Mouse (Mus musculus) MEL (cell line): Measurements from ENCODE around the gene Kcnmb1. TPM values are rescaled to one million over a fixed set of nuclear protein-coding genes. Genes with fewer than 3 reads are reported as not detected.
A peak's percentile ranks its signal among the peaks of the same experiment; 100 is the strongest.

ENCODE experiments used
- DNase-seq: peaks from one replicate; pipeline ENCODE4 v3.0.0; 2011; ENCODE audit warnings: low read depth, low spot score
- H3K27ac ChIP-seq: 2 replicates; pipeline ENCODE4 v1.5.1; 2012; ENCODE audit warnings: low read depth, mild to moderate bottlenecking, control low read depth, low read length, moderate library complexity; ENCODE audit not compliant: control insufficient read depth
- H3K27me3 ChIP-seq, 2 experiments: fragments of 150-350 bp in 1 of 2; sonication (generic) in 1 of 2; 2 replicates each; pipeline ENCODE4 v1.6.1; 2012; ENCODE audit warnings: low read length in 2 of 2, mild to moderate bottlenecking in 2 of 2, improper control_type of control experiment in 1 of 2, moderate library complexity in 1 of 2; ENCODE audit not compliant: insufficient read depth in 2 of 2, control insufficient read depth in 1 of 2
- H3K36me3 ChIP-seq, 2 experiments: 2 replicates each; pipeline ENCODE4 v1.6.1; 2012 to 2014; ENCODE audit warnings: low read length in 2 of 2, improper control_type of control experiment in 1 of 2, inconsistent platforms in 1 of 2, mild to moderate bottlenecking in 1 of 2; ENCODE audit not compliant: insufficient read depth in 2 of 2, control insufficient read depth in 1 of 2
- H3K4me1 ChIP-seq, 2 experiments: fragments of 150-350 bp in 1 of 2; sonication (generic) in 1 of 2; 2 replicates each; pipeline ENCODE4 v1.6.1; 2012; ENCODE audit warnings: low read length in 2 of 2, improper control_type of control experiment in 1 of 2, mild to moderate bottlenecking in 1 of 2; ENCODE audit not compliant: insufficient read depth in 2 of 2, control insufficient read depth in 1 of 2
- H3K4me3 ChIP-seq, 2 experiments: fragments of 150-350 bp in 1 of 2; sonication (generic) in 1 of 2; 2 replicates each; pipeline ENCODE4 v1.5.1; 2012; ENCODE audit warnings: low read depth in 2 of 2, low read length in 2 of 2, mild to moderate bottlenecking in 2 of 2, moderate library complexity in 2 of 2, control low read depth in 1 of 2, improper control_type of control experiment in 1 of 2; ENCODE audit not compliant: control insufficient read depth in 1 of 2, insufficient read depth in 1 of 2
- H3K79me2 ChIP-seq: 2 replicates; pipeline ENCODE4 v1.6.1; 2012; ENCODE audit warnings: mild to moderate bottlenecking, low read length, moderate library complexity; ENCODE audit not compliant: control insufficient read depth, poor library complexity, insufficient read depth
- H3K9ac ChIP-seq: 2 replicates; pipeline ENCODE4 v1.6.1; 2012; ENCODE audit warnings: low read depth, mild to moderate bottlenecking, control low read depth, low read length, moderate library complexity; ENCODE audit not compliant: control insufficient read depth, poor library complexity, severe bottlenecking
- H3K9me3 ChIP-seq: fragments of 150-350 bp; sonication (generic); replicated peaks from 2 replicates; pipeline ENCODE4 v1.6.1; 2012; ENCODE audit warnings: mild to moderate bottlenecking, low read length, improper control_type of control experiment, moderate library complexity; ENCODE audit not compliant: insufficient read depth
- BHLHE40 ChIP-seq: IDR thresholded peaks from 2 replicates; pipeline ENCODE4 v1.6.1; 2012; ENCODE audit warnings: low read depth, mild to moderate bottlenecking, inconsistent platforms, low read length, improper control_type of control experiment, borderline replicate concordance
- CTCF ChIP-seq, 3 experiments: IDR thresholded peaks in 2 of 3; conservative IDR thresholded peaks in 1 of 3; 2 replicates each; pipeline ENCODE4 v1.5.1; 2011 to 2012; ENCODE audit warnings: low read length in 3 of 3, low read depth in 2 of 3, mild to moderate bottlenecking in 2 of 3, improper control_type of control experiment in 1 of 3, inconsistent platforms in 1 of 3, mixed read lengths in 1 of 3, moderate library complexity in 1 of 3; ENCODE audit not compliant: control insufficient read depth in 1 of 3, insufficient read depth in 1 of 3, poor library complexity in 1 of 3, severe bottlenecking in 1 of 3
- E2F4 ChIP-seq: IDR thresholded peaks from 2 replicates; pipeline ENCODE4 v1.6.1; 2011; ENCODE audit warnings: low read depth, low read length, improper control_type of control experiment, borderline replicate concordance
- EP300 ChIP-seq, 2 experiments: IDR thresholded peaks; 2 replicates each; pipeline ENCODE4 v1.6.1; 2011; ENCODE audit warnings: improper control_type of control experiment in 2 of 2, low read length in 2 of 2, low read depth in 1 of 2, mild to moderate bottlenecking in 1 of 2
- ETS1 ChIP-seq: IDR thresholded peaks from 2 replicates; pipeline ENCODE4 v1.6.1; 2012; ENCODE audit warnings: low read depth, mild to moderate bottlenecking, inconsistent platforms, low read length, improper control_type of control experiment, moderate library complexity
- GATA1 ChIP-seq: IDR thresholded peaks from 2 replicates; pipeline ENCODE4 v1.6.1; 2011; ENCODE audit warnings: low read depth, low read length, improper control_type of control experiment
- JUND ChIP-seq: IDR thresholded peaks from 2 replicates; pipeline ENCODE4 v1.6.1; 2011; ENCODE audit warnings: low read depth, mild to moderate bottlenecking, improper control_type of control experiment, low read length
- MAFK ChIP-seq: IDR thresholded peaks from 2 replicates; pipeline ENCODE4 v1.6.1; 2011; ENCODE audit warnings: low read depth, mild to moderate bottlenecking, low read length, improper control_type of control experiment, borderline replicate concordance
- MAX ChIP-seq: IDR thresholded peaks from 2 replicates; pipeline ENCODE4 v1.6.1; 2011; ENCODE audit warnings: low read length, improper control_type of control experiment
- MAZ ChIP-seq: IDR thresholded peaks from 2 replicates; pipeline ENCODE4 v1.6.1; 2012; ENCODE audit warnings: low read depth, mild to moderate bottlenecking, inconsistent platforms, low read length, improper control_type of control experiment
- MEF2A ChIP-seq: IDR thresholded peaks from 2 replicates; pipeline ENCODE4 v1.6.1; 2014; ENCODE audit warnings: low read depth, mild to moderate bottlenecking, inconsistent platforms, low read length, improper control_type of control experiment; ENCODE audit not compliant: poor library complexity, insufficient replicate concordance, severe bottlenecking; ENCODE audit errors: extremely low read depth
- MXI1 ChIP-seq: IDR thresholded peaks from 2 replicates; pipeline ENCODE4 v1.6.1; 2011; ENCODE audit warnings: mild to moderate bottlenecking, low read depth, low read length, improper control_type of control experiment
- NELFE ChIP-seq: IDR thresholded peaks from 2 replicates; pipeline ENCODE4 v1.6.1; 2011; ENCODE audit warnings: low read depth, low read length, improper control_type of control experiment
- NRF1 ChIP-seq: IDR thresholded peaks from 2 replicates; pipeline ENCODE4 v1.6.1; 2014; ENCODE audit warnings: low read depth, mild to moderate bottlenecking, inconsistent platforms, low read length, improper control_type of control experiment, moderate library complexity; ENCODE audit not compliant: poor library complexity, insufficient read depth, severe bottlenecking
- POLR2A ChIP-seq, 2 experiments: IDR thresholded peaks; 2 replicates each; pipeline ENCODE4 v1.6.1; 2011 to 2012; ENCODE audit warnings: low read length in 2 of 2, mild to moderate bottlenecking in 2 of 2, control low read depth in 1 of 2, improper control_type of control experiment in 1 of 2, low read depth in 1 of 2, moderate library complexity in 1 of 2; ENCODE audit not compliant: control insufficient read depth in 1 of 2, insufficient read depth in 1 of 2, poor library complexity in 1 of 2
- RAD21 ChIP-seq: IDR thresholded peaks from 2 replicates; pipeline ENCODE4 v1.6.1; 2011; ENCODE audit warnings: mild to moderate bottlenecking, low read depth, low read length, improper control_type of control experiment
- SMC3 ChIP-seq: IDR thresholded peaks from 2 replicates; pipeline ENCODE4 v1.6.1; 2011; ENCODE audit warnings: low read depth, low read length, improper control_type of control experiment
- TAL1 ChIP-seq: IDR thresholded peaks from 2 replicates; pipeline ENCODE4 v1.6.1; 2012; ENCODE audit warnings: mild to moderate bottlenecking, inconsistent platforms, low read length, moderate library complexity, mixed read lengths
- ZMIZ1 ChIP-seq: IDR thresholded peaks from 2 replicates; pipeline ENCODE4 v1.6.1; 2012; ENCODE audit warnings: low read depth, mild to moderate bottlenecking, inconsistent platforms, low read length, improper control_type of control experiment, moderate library complexity
- polyA plus RNA-seq, 2 experiments: library from polyadenylated mRNA; stranded (reverse) in 1 of 2; unstranded in 1 of 2; fragments of >175 nt in 1 of 2; fragments of >200 nt in 1 of 2; gene quantifications; 2 replicates each; pipeline versions ENCODE4 v1.2.1 to v1.2.4; 2012; ENCODE audit warnings: low replicate concordance in 2 of 2, low read depth in 1 of 2; ENCODE audit not compliant: insufficient read length in 2 of 2, insufficient read depth in 1 of 2, missing spikeins in 1 of 2
- total RNA-seq: library from RNA; depleted of rRNA; stranded (reverse); fragments of 300-350 nt; gene quantifications from 2 replicates; pipeline ENCODE4 v1.2.3, GENCODE M21; 2012

The Kcnmb1 gene
- total and polyA plus RNA-seq, 3 experiments = 0.15 to 0.85 TPM; not detected in 1

- TF ChIP-seq MAFK (no peak), JUND (no peak), E2F4 (no peak), TAL1 (no peak), MAX (no peak), CTCF (IDR thresholded peaks at IDR 0.05 in 2 of 3, conservative IDR thresholded peaks at IDR 0.05 in 1 of 3; ENCODE audit: control insufficient read depth in 1 of 3, insufficient read depth in 1 of 3, low read depth in 2 of 3, low read length in 3 of 3, poor library complexity in 1 of 3, severe bottlenecking in 1 of 3) (no peak), MEF2A (no peak), NRF1 (no peak)
- peaks cover 31 to 45% of the 10 kb centered on the region in 2 experiments for H3K4me1 ChIP-seq
- no peaks in the 10 kb centered on the region for H3K79me2 ChIP-seq
- no peak overlapping the region for H3K4me3 ChIP-seq
- H3K27ac ChIP-seq = no peak overlapping the region
- H3K9me3 ChIP-seq = no peaks in the 10 kb centered on the region
- H3K9ac ChIP-seq = no peak overlapping the region
- H3K27me3 ChIP-seq = no peaks in the 10 kb centered on the region
- DNase-seq = no peak
- peaks cover 0 to 34% of the 10 kb centered on the region in 2 experiments; a peak in 2 of 4 replicates for H3K36me3 ChIP-seq
These were observed 33.4 kb upstream of the Kcnmb1 start for GRCm38 (mm10) chr11:33929412-33929811.

GRCm38 (mm10) chr11:33931836-33932385 is 30.9 kb upstream of the Kcnmb1 start:
- H3K9me3 ChIP-seq = no peaks in the 10 kb centered on the region
- peak; percentile 56; the same call in 1 of the 2 replicates for TF ChIP-seq MAZ
- no peak for TF ChIP-seq BHLHE40
- 0 out of 2 replicates have a peak, but pooled peaks have one; percentile 13 for TF ChIP-seq MXI1
- 0 out of 2 replicates have a peak, but pooled peaks have one; percentile 8 for TF ChIP-seq GATA1
- no peak for TF ChIP-seq EP300 (IDR thresholded peaks at IDR 0.05; ENCODE audit: low read depth in 1 of 2, low read length in 2 of 2)
- TF ChIP-seq ETS1 = peak; percentile 54
- no peak for TF ChIP-seq RAD21
- no peak for TF ChIP-seq SMC3
- no peak for TF ChIP-seq POLR2A (IDR thresholded peaks at IDR 0.05; ENCODE audit: control insufficient read depth in 1 of 2, insufficient read depth in 1 of 2, low read depth in 1 of 2, low read length in 2 of 2, poor library complexity in 1 of 2)
- 0 out of 2 replicates have a peak, but pooled peaks have one; percentile 36 for TF ChIP-seq ZMIZ1
- TF ChIP-seq NELFE = 0 out of 2 replicates have a peak, but pooled peaks have one; percentile 9
- no peaks in the 10 kb centered on the region for H3K79me2 ChIP-seq
- peak overlapping the region; percentile 23; the same call in 1 of the 2 replicates for H3K27ac ChIP-seq
- H3K36me3 ChIP-seq = peaks cover 0 to 28% of the 10 kb centered on the region in 2 experiments; a peak in 2 of 4 replicates
- H3K4me1 ChIP-seq = peaks cover 22 to 37% of the 10 kb centered on the region in 2 experiments
- no peak overlapping the region for H3K9ac ChIP-seq
- peak; percentile 83 for DNase-seq
- H3K27me3 ChIP-seq = no peaks in the 10 kb centered on the region
- H3K4me3 ChIP-seq = peak overlapping the region in 1 of 2 experiments; percentile 56; a peak in 2 of 4 replicates
